Mouse (Mus musculus) liver (tissue): Measurements from ENCODE around the gene Fam208a.

Experiments
- DNase-seq: peaks from one replicate; pipeline ENCODE4 v3.0.0-alpha.2; 2020; ENCODE audit warnings: mixed read lengths

The Fam208a gene

DNA sequence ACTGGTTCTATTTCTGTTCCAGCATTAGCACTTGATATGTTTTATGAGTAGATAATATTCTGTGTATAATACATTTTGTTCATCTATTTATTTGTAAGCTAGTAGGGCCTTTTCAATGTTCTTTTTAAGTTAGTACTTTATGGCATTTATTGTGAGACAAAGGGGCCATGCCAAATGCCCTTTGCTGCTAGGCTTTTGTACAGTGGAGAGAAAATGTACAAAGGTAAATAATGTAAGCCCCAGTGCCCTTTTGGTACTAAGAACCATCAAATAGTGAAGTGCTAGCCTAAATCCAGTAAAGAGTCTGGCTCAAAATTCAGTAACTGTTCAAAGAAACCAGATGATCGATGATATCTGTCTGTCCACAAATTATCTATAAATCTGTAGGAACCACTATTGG, 6.3 kb upstream of the Fam208a start:
- no peak for DNase-seq

DNA sequence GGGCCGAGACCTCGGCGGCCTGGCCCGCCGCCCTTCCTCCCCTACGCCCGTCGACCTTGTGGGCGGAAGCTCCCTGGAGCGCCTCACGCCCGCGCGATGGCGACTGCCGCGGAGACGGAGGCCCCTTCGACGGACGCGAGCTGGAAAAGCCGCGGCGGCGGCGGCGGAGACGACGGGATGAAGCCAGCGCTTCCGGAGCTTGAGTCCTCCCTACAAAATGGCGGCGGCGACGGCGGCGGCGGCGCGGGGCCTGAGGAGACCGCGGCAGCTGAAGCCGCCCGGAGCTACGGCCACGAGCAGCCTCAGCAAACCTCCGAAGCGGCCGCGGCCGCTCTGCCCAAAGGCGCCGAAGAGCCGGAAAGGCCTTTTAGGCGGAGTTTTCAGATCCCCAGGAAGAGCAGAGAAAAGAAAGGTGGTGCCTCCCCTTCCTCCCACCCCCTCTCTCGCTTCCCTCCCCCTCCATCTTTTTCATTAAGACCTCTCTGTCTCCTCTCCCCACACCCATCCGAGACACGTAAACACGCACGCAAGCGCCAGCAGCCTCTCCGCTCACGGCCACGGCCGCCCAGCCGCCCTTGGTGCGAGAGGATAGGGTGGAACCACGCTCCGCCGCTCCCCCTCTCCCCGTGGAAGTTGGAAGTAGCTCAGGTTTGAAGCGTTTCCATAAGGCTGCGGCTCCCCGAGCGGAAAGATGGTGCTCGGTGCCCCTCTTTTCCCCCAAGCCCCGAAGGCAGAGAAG, 508 bp downstream of the Fam208a start:
- peak; percentile 86 for DNase-seq

DNA sequence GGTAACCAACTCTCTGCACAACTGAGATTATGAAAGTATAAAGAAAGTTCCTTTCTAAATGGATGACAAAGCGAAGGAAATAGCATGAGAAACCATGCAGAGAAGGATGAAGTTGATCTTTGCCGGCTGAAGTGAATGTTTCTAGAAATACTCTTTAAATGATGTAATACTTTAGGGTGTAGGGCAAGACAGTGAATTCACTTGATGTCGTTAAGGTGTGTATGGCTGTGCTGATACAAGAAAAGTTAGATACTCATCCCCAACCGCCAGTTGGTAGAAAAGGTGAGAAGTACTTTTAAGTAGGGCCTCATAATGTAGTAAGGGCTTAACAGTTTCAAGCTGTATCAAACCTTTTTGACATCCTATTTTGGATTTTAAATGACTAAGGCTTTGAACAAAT, 1.6 kb downstream of the Fam208a start:
- no peak for DNase-seq

DNA sequence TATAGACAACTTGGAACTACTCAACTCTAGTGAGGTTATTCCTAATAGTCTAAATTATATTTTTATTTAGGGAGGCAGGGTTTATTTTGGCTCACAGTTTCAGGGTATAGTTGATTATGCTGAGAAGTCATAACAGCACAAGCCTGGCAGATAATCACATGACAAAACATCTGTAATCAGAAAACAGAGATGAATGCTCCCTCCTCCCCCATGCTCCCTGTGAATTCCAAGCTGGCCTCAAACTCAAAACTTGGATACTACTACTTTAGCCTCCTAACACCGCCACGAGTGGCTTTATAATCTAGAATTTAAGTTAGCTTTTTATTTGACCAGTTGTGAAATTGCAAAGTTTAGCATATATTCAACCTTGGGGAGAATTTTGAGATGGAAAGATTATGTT, 3.4 kb downstream of the Fam208a start:
- no peak for DNase-seq

DNA sequence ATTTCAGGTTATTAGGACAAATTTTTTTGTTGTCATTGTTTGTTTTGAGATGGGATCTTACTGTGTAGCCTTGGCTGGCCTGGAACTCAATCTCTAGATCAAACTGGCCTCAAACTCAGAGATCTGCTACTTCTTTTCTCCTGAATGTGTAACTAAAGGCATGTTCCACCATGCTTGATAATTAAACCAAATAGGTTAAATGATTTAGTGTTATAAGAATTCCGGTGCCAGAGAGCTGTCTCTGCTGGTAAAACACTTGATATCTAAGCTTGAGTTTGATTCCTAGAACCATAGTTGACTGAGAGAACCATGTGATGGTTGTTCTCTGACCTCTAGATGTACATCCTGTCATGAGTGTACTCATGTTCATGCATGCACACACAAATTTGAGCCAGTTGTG, 7.5 kb downstream of the Fam208a start:
- no peak for DNase-seq

DNA sequence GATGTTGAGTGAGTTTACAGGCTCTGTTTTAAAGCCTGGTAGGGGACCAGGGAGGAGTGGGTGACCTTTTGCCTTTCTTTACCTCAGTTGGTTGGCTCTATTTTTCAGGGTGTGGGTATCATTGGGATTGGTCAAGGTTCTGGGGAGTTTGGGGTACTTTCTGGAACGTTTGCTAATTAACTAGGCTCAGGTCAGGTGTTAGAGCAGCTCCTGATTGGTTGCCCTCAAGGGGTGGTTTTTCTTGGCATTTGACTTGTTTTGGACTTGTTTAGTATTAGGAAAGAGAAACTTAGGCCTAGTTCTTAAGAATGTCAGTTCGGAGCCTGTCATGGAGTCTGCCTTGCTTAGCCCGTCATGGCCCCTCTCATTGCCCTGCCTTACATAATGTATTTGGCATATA, 8.2 kb downstream of the Fam208a start:
- DNase-seq = no peak

DNA sequence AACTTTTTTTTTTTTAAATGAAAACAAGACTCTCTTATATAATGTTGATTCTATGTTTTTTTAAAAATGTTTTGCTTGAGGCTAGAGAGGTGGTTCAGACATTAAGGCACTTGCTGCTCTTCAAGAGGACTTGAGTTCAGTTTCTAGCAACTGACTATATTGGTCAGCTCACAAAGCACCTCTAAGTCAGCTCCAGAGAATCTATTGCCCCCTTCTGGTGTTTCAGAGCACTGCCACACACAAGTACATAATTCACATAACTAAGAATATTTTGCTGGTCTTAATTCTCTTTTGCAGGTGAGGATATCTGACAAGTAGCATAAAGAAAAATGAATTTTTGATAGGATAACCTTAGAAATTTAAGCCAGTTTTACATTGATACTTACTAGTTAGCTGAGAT, 12.3 kb downstream of the Fam208a start:
- no peak for DNase-seq

DNA sequence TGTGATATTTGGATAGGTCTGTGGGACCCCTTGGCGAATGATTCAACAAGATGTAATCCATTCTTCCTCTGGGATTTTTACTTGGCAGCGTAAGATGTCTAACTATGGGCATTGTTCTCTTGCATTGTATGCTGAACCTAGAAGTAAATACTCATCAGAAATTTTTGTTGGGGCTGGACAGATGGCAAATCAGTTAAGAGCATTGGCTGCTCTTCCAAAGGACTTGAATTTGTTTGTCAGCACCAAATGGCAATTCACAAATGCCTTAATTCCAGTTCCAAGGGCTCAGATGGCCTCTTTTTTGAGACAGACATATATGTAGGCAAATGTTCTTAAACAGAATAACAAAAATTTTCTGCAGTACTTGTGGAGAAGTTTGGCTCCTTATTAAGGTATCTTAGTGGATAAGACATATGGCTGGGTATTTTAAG, 16.2 kb downstream of the Fam208a start:
- no peak for DNase-seq

DNA sequence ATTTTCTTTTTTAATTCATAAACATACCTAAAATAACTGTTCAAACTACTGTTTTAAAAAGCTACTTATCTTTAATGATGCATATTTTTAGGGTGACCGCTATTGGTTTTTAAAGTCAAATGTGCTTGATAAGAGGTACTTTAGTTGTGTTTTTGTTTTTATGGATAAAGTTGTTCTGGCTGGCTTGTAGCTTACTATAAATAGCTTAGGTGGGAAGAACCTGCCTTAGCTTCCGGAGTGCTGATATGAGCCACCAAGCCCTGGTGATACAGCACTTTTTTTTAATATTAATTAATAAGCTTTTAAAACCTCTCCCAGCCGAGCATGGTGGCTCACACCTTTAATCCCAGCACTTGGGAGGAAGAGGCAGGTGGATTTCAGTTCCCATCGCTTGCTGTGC, 18.3 kb downstream of the Fam208a start:
- no peak for DNase-seq

DNA sequence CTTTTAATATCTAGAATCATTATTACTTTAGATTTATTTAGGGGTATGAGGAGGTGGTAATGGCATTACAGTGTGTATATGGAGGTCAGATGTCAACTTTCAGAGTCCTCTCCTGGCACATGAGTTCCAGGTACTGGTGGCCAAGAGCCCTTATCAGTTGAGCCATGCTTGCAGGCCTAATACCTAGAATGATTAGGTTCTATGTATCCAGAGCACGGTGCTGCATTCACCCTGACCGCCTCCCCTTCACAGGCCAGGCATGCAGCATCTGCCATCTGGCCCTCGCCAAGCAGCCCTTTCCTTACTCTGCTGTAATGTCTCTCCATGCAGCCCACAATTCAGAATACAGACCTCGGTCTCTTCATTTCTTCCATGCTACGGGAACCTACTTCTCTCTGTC, 62.8 kb downstream of the Fam208a start:
- DNase-seq = peak; percentile 27

DNA sequence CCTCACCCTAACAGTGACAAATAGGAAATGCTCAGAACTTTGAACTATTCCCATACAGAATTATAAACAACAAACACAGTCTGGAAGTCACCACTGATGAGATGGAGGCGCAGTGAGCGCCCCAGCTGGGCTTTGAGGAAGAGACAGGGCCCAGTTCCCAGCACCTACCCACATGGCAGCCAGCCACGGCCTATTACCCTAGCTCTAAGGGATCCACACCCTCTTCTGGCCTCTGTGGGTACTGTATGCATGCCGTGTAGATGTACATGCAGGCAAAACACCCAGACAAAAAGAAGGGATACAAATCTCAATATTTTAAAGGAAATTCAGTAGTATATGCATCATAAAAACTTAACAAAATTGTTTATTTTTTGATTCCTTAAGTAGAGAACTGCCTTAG, 64.9 kb downstream of the Fam208a start:
- DNase-seq = no peak

DNA sequence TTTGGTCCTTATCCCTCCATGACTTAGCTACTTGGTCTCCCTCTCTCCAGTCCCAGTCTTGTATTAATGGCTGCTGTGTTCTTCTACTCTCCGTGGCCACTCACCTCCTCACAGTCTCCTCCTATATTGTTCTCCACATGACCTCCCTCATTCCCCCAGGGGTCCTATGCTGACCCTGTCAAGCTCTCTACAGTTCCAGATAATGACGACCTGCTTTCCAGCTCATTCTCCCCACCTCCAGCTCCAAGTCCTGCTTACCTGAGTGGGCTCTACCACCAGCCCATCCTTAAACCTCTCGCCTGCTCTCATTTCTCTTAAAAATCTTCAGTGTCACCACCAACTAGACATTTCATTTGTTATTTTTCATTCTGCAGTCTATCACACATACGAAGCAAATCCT, 72.5 kb downstream of the Fam208a start:
- no peak for DNase-seq

DNA sequence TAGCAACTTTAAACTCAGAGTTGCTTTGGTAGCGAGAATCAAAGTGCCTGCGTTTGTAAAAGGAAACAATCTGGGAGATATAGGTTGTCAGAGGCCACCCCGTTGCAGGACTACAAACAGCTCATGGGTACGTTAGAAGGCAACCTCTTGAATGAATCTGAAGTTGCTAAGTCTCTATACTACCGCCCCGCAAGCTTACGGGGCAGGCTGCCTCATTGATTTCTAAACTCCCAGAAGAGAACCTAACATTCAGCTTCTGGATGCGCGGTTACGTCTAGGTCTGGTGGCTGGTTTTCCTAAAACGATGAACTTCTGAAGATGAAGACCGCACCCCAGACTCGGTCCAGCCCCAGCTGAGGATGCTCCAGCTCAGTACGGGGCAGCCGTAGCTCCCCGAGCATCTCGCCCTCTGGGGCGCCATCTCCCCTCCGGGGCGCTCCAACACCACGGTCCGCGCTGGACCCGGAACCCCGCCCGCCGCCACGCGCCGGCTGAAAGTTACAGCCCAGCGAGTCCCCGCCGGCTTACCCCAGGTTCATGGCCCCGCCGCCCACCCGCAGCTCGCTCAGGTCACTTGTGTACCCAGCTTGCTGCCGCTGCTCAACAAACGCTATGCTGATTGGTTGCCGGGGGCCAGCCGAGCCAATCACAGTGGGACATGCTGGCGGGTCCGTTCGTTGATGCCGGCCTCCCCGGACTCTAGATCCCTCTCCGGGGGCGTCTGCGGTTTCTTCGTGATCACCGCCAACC, 79.4 kb downstream of the Fam208a start, which contains the start of gene Ccdc66:
Gene Ccdc66 (minus strand): TSS at position 567 of the 750 bp plus-strand sequence.
- peak; percentile 95 for DNase-seq

DNA sequence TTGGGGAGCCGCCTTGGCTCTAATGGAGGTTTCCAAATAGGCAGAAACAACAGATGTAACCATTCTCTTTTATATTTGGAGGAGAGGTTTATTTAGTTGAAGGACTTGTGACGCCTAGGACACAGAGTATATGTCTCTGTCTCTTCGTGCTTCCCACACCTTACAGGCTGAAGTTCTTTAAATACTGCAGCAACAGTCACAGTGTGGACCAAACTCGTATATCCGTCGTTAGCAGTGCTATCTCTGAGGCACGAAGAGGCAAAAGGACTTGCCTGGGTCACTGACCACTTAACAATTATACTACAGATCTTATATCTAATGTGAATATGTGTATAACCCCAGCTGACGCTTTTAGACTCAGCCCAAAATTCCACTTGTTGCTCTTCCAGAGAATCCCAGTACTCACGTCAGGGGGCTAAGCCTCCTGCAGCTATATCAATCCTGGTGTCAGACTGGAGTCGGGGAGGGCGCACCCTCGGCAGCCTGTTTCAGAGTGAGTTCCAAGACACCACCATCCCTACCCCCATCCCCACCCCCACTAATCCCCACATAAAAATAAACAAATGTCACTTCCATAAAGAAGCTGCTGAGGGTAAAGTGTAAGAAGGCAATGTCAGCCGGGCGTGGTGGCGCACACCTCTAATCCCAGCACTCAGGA, 80.1 kb downstream of the Fam208a start:
- DNase-seq = no peak

DNA sequence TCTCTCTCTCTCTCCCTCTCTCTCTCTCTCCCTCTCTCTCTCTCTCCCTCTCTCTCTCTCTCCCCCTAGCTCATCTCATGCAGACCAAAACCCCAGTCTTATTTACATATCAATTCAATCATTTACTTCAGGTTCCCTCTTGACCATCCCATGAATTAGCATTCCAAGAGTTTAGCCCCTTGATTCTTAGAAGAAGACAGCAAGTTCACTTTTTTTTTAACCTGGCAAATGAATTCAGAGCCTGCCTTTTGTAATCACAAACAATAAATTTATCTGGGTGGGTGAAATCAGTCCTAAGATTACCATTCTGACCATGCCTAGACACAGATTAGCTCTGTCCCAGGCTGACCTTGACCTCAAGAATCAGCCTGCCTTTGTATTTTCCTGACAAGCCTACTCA, 95.9 kb downstream of the Fam208a start:
- DNase-seq = no peak
